Mouse (Mus musculus): Measurements from ENCODE around the gene Serpina1b.
"Not testable (repeated sequence)": the region's sequence is repeated elsewhere in the genome, so short reads cannot be mapped to it uniquely, and the experiment has no call there.

Gene Serpina1b

DNA sequence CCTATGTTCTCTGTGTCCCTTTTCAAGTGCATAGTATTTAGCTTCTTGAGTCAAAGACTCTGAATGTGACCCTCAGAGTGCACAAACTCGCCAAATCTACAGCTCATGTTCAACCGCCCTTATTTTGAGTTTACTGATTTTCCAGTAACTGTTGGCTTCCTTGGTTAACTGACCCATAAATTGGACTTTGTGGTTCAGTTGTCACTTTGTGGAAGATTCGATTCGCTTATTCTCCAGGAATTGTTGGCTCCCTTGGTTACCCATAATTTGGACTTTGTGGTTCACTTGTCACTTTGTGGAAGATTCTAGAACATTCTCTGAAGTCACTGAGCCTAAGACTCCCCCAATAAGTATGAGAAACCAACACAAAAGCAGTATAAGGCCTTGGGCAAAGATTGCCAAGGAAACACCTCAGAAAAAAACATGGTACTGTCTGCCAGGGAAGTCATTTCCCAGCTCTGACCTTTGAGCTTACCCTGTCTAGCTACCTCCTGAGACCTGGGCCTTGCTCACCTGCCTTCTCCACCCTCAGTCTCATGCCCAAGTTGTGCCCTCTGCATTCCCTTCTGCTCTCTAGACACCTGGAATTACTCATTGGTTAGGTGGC lies 129.9 kb downstream of the Serpina1b start:
- in situ Hi-C loops (cut with MboI; ENCODE audit: low sequenced_read_pairs) = no loop called here

DNA sequence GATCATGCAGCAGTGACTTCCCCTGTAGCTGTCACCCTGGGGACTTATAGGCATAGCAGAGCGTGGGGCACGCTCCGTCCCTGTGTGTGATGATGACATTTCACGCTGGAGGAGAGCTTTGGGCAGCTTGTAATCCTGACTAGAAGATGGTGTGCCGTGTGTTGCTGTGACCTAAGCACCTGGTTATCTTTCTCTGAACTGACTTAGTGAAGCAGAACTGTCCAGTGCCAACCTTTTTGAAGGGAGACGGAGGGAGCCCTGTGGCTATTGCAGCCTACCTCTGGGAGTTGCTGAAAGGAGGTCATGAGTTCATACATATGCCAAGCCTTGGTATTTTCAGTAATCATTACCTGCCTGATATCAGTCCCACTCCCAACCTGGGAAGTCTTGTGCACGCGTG lies 134.7 kb downstream of the Serpina1b start, which contains the start of gene Serpina1f:
Gene Serpina1f (minus strand): TSS at position 101 of the 400 bp plus-strand sequence.
- in situ Hi-C loops (cut with MboI; ENCODE audit: low sequenced_read_pairs) = no loop called here

DNA sequence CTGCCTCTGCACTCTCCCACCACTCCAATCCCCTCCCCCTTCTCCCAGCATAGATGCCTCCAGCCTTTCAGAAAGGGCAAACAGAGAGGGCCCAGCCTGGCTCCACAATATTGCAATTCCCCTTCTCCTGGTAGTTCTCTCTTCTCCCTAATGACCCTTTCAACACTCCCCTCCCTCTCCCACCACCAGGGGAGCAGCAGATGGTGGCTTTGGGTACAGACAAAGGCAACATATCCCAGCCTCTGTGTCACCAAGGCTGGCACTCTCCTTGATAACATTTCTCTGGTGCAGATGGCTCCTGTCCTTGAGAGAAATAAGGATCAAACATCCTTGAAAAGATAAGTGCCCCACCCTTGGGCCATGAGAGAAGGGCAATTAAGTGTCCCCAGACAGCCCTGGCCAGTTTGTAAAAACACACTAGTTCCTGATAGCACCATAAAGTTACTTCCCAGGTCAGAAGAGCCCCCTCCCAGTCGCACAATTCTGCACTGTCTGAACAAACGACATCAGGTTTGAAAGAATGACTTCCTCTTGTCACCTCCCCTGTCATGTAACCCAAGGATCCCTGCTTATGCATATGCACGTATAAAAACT lies 141.9 kb downstream of the Serpina1b start:
- in situ Hi-C loops (cut with MboI; ENCODE audit: low sequenced_read_pairs) = no loop called here

- in situ Hi-C loops (cut with MboI; ENCODE audit: low sequenced_read_pairs) = no loop called here
These were observed 143.2 kb downstream of the Serpina1b start for GRCm38 (mm10) chr12:103687021-103687420.

- in situ Hi-C loops (cut with MboI; ENCODE audit: low sequenced_read_pairs) = no loop called here
These were observed 144.1 kb downstream of the Serpina1b start for GRCm38 (mm10) chr12:103686050-103686449.

- in situ Hi-C loops (cut with MboI; ENCODE audit: low sequenced_read_pairs) = no loop called here
These were observed 144.8 kb downstream of the Serpina1b start for GRCm38 (mm10) chr12:103685386-103685785.

- in situ Hi-C loops (cut with MboI; ENCODE audit: low sequenced_read_pairs) = no loop called here
These were observed 146.4 kb downstream of the Serpina1b start for GRCm38 (mm10) chr12:103683775-103684174.

GRCm38 (mm10) chr12:103681739-103682138 lies 148.4 kb downstream of the Serpina1b start:
- in situ Hi-C loops (cut with MboI; ENCODE audit: low sequenced_read_pairs) = no loop called here

- in situ Hi-C loops (cut with MboI; ENCODE audit: low sequenced_read_pairs) = no loop called here
These were observed 149.0 kb downstream of the Serpina1b start for GRCm38 (mm10) chr12:103681169-103681568.

DNA sequence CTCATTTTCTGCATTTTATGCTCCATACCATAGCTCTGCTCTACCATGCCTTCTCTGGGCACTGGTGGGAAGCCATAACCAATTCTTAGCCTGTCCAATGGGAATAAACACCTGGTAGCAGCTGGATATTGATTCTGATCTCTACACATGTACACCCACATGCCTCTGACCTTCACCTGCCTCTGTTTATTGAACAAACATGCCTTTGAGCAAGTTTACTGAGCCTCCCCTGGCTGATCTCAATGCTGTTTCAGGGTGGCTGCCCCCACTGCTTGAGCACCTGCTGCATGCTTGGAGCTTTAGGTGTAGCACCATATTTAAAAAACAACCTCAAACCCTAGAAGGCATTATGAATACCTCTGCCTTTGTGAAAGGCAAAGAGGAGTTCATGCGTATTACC lies 150.3 kb downstream of the Serpina1b start:
- in situ Hi-C loops (cut with MboI; ENCODE audit: low sequenced_read_pairs) = not testable (repeated sequence)
